Mouse (Mus musculus) heart, embryonic 14.5 days (tissue): ENCODE measurements at regions not wholly inside any gene's neighbourhood (a gene's known extent, or its start where the extent isn't known, plus 50 kb on each side); places are given as distances from the start of the nearest gene placed in this dataset.

ENCODE experiments used
- ATAC-seq: fragments of 200-750 bp; cut with Nextera tagmentation; 2 replicates; pipeline ENCODE4 v1.8.0; 2017; ENCODE audit warnings: low read depth, moderate TSS enrichment; ENCODE audit not compliant: insufficient number of reproducible peaks, insufficient read depth, low FRiP score
- H3K27ac ChIP-seq, 2 experiments: fragments of 200-500 bp in 1 of 2; fragments of 300-500 bp in 1 of 2; sonication (generic) in 1 of 2; replicated peaks in 1 of 2; 2 replicates each; pipeline ENCODE4 v1.5.1; 2012 to 2014; ENCODE audit warnings: low read depth in 2 of 2, low read length in 2 of 2, control low read depth in 1 of 2, mild to moderate bottlenecking in 1 of 2, mixed read lengths in 1 of 2; ENCODE audit not compliant: control insufficient read depth in 1 of 2, insufficient read depth in 1 of 2
- H3K27me3 ChIP-seq: fragments of 300-500 bp; sonication (generic); 2 replicates; pipeline ENCODE4 v1.6.1; 2014; ENCODE audit warnings: mild to moderate bottlenecking, low read length, control low read depth; ENCODE audit not compliant: control insufficient read depth, insufficient read depth
- H3K36me3 ChIP-seq: fragments of 300-500 bp; sonication (generic); 2 replicates; pipeline ENCODE4 v1.6.1; 2014; ENCODE audit warnings: mild to moderate bottlenecking, control low read depth, low read length, mixed read lengths; ENCODE audit not compliant: control insufficient read depth, insufficient read depth
- H3K4me1 ChIP-seq, 2 experiments: fragments of 200-500 bp in 1 of 2; fragments of 300-500 bp in 1 of 2; sonication (generic) in 1 of 2; 2 replicates each; pipeline ENCODE4 v1.6.1; 2012 to 2014; ENCODE audit warnings: low read length in 2 of 2, control low read depth in 1 of 2, mixed read lengths in 1 of 2; ENCODE audit not compliant: control insufficient read depth in 2 of 2, insufficient read depth in 2 of 2
- H3K4me2 ChIP-seq: fragments of 300-500 bp; sonication (generic); 2 replicates; pipeline ENCODE4 v1.6.1; 2014; ENCODE audit warnings: mild to moderate bottlenecking, low read length
- H3K4me3 ChIP-seq, 2 experiments: fragments of 200-500 bp in 1 of 2; fragments of 300-500 bp in 1 of 2; sonication (generic) in 1 of 2; 2 replicates each; pipeline ENCODE4 v1.5.1; 2012 to 2014; ENCODE audit warnings: low read length in 2 of 2, mild to moderate bottlenecking in 2 of 2, control low read depth in 1 of 2, low read depth in 1 of 2, moderate library complexity in 1 of 2; ENCODE audit not compliant: control insufficient read depth in 1 of 2, insufficient read depth in 1 of 2
- H3K9ac ChIP-seq: fragments of 300-500 bp; sonication (generic); 2 replicates; pipeline ENCODE4 v1.6.1; 2014; ENCODE audit warnings: mild to moderate bottlenecking, low read length
- H3K9me3 ChIP-seq: fragments of 300-500 bp; sonication (generic); 2 replicates; pipeline ENCODE4 v1.6.1; 2016; ENCODE audit warnings: low read length, control low read depth; ENCODE audit not compliant: control insufficient read depth
- WGBS: fragments of 180-500 bp; shearing (Covaris S2); extraction: QIAGEN DNeasy Blood & Tissue Kit; methylation state at CpG from one replicate; pipeline ENCODE4 v1.1.7; 2014; 5-methylcytosine and 5-hydroxymethylcytosine counted together

DNA sequence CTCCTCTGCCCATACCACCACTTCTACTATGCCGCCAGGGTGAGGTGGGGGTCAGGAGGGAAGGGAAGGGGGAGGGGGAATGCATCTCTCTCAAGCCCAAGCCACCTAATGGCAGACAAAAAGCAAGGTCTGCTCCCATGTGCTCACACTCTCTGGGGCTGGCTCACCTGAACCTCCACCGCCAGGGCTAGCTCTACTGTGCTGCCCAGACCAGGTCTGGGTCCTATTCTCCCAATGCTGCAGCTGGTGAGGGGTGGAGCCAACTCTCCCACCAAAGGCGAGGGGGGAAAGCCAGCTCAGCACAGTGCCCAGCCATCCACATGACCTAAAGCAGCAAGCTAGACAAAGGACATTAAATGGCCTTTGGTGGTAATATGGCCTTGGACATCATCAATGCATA lies 158.6 kb downstream of the Chic2 start:
- Histone ChIP-seq H3K4me2 (no peak overlapping the region), H3K9me3 (peaks cover 3% of the 10 kb centered on the region; the same call in 1 of the 2 replicates), H3K4me1 (peaks cover under 1 to 2% of the 10 kb centered on the region in 2 experiments; a peak in 2 of 4 replicates), H3K27me3 (no peaks in the 10 kb centered on the region), H3K27ac (no peak overlapping the region), H3K4me3 (no peak overlapping the region), H3K36me3 (no peaks in the 10 kb centered on the region), H3K9ac (no peak overlapping the region)
- ATAC-seq: no peak
- 91% methylated on average over 3 of the region's 3 CpGs for WGBS

DNA sequence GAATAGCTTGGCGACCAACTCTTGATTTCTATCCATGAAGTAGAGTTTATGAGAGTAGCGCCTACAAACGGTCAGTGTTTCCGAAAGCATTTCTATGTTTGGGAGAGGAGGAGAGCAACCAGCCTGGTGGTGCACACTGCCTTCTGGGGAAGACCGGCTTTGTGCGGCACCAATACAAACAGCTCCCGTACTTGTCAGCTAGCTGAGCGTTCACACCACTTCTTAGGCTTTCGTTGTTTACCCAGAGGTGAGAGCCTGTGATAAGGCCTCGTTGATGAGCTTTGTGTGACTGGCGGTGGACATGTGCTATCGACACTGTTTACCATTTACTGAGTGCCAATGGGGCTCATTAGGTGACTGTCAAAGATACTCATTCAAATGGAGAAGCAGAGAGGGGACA lies 162.0 kb downstream of the Chic2 start:
- H3K4me2 ChIP-seq: no peak overlapping the region
- WGBS: 37% methylated on average over 12 of the region's 12 CpGs
- no peak for ATAC-seq
- H3K9ac ChIP-seq: no peak overlapping the region
- H3K27me3 ChIP-seq: no peaks in the 10 kb centered on the region
- peaks cover 3% of the 10 kb centered on the region; the same call in 1 of the 2 replicates for H3K9me3 ChIP-seq
- H3K4me3 ChIP-seq: no peak overlapping the region
- no peak overlapping the region for H3K27ac ChIP-seq
- peaks cover 4 to 6% of the 10 kb centered on the region in 2 experiments; a peak in 2 of 4 replicates for H3K4me1 ChIP-seq
- H3K36me3 ChIP-seq: no peaks in the 10 kb centered on the region

DNA sequence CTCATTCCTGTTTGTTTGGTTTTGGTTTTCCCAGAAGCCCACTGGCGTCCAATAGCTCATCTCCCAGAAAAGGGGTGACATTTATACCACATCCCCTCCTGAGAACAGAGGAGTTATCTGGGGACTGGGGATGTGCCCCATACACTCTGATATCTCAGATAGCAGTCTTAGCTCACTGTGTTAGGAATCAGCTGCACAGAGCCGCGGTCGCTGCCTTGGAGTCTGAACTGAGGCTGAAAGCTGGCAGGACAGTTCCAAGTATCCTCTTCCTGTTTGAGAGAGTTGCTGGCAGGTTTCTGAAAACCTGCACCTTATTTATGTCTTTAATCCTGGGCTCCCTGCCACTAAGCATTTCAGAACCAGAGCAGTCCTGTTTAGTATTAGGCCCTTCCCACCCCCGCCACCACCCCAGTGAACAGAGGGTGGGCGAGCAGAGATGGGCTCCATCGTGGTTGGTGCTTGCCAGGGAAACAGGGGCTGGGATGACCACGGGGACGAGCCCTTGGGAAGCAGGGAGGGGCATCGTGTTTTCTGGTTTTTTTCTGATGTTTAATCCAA lies 163.8 kb downstream of the Chic2 start:
- peaks cover 4 to 6% of the 10 kb centered on the region in 2 experiments; a peak in 2 of 4 replicates for H3K4me1 ChIP-seq
- ATAC-seq: no peak
- no peak overlapping the region for H3K4me3 ChIP-seq
- H3K9ac ChIP-seq: no peak overlapping the region
- H3K27ac ChIP-seq: no peak overlapping the region
- no peaks in the 10 kb centered on the region for H3K27me3 ChIP-seq
- H3K36me3 ChIP-seq: no peaks in the 10 kb centered on the region
- H3K4me2 ChIP-seq: no peak overlapping the region
- WGBS: 48% methylated on average over 10 of the region's 10 CpGs
- H3K9me3 ChIP-seq: peaks cover 3% of the 10 kb centered on the region; the same call in 1 of the 2 replicates

DNA sequence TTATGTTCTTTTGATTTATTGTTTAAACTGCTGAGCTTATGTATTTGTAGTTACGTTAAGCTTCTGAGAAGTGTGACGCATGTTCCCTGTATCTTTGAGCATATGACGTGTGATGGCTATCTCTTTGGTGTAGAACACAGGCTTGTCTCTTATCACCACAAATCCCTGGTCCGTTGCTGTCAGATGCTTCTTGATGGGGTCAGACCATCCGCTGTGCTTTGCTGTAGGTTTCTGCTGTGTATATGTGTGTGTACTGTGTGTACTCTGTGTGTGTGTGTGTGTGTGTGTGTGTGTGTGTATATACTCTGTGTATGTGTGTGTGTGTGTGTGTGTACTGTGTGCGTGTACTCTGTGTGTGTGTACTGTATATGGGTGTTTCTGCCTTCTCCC lies 164.5 kb downstream of the Chic2 start:
- no peak overlapping the region for H3K4me2 ChIP-seq
- no peaks in the 10 kb centered on the region for H3K27me3 ChIP-seq
- H3K36me3 ChIP-seq: no peaks in the 10 kb centered on the region
- no peak overlapping the region for H3K27ac ChIP-seq
- peaks cover 4 to 6% of the 10 kb centered on the region in 2 experiments; a peak in 2 of 4 replicates for H3K4me1 ChIP-seq
- peaks cover 3% of the 10 kb centered on the region; the same call in 1 of the 2 replicates for H3K9me3 ChIP-seq
- 78% methylated on average over 6 of the region's 6 CpGs for WGBS
- H3K4me3 ChIP-seq: no peak overlapping the region
- no peak overlapping the region for H3K9ac ChIP-seq
- ATAC-seq: no peak

DNA sequence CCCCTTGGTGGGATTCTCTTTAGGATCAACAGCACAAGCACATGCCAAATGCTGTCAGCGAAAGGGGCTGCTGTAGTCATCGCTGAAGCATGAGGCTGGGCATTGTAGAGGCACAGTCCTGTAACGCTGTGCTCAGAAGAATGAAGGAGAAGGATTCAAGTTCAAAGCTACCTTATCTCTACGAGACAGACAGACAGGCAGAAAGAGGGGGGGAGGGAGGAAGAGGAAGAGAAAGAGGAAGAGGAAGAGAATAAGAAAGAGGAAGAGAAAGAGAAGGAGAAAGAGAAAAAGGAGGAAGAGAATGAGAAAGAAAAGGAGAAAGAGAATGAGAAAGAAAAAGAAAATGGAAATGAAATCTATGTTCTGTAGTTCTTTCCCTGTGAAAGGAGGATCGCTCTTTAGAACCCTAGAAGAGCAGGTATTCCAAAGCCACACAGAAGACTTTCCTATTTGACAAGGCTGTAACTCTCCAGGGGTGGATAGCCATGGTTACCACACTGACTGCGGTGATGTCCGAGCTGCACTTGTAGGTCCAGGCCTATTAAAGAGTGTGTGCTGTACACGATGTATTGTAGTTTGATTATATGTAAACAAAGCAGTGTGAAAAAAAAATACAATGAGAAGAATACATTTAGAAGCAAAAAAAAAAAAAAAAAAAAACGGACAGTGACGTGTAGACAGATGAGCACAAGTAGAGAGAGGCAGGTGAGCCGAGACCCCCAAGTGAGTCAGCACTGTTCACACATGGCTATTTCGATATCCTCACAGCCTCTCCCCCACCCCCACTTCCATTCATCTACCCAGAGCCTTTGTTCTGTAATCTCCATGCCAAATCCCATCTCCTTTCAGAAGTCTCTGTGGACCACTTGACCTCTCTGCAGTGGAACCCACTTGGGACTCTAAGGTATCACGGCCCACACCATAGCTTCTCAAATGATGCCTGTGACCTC lies 165.2 kb downstream of the Chic2 start:
- Histone ChIP-seq H3K27me3 (no peaks in the 10 kb centered on the region), H3K9me3 (no peaks in the 10 kb centered on the region), H3K36me3 (no peaks in the 10 kb centered on the region), H3K9ac (no peak overlapping the region), H3K4me3 (no peak overlapping the region), H3K27ac (no peak overlapping the region), H3K4me1 (peaks cover 10 to 11% of the 10 kb centered on the region in 2 experiments; a peak in 2 of 4 replicates), H3K4me2 (no peak overlapping the region)
- 72% methylated on average over 12 of the region's 13 CpGs for WGBS
- ATAC-seq: no peak

DNA sequence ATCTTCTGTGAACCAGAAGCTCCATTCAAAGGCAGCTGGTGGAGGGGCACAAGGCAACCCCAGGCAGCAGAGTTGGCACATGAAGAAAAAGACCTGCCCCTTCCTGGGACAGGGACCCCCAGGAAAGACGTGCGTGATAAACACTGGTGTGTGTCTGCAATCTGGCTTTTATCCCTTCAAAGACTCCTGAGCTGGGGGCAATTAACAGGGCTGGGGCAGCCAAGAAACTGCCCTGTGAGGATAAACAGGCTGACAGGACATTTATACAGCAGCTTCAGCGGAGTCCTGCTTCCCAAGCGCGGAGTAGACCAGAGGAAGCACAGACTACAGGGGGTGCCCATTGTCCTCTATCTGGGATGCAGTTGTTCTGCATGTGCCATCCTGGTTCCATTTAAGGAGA lies 167.0 kb downstream of the Chic2 start:
- H3K4me2 ChIP-seq: no peak overlapping the region
- H3K27ac ChIP-seq: no peak overlapping the region
- H3K9me3 ChIP-seq: no peaks in the 10 kb centered on the region
- WGBS: 39% methylated on average over 5 of the region's 5 CpGs
- no peaks in the 10 kb centered on the region for H3K27me3 ChIP-seq
- no peak overlapping the region for H3K4me3 ChIP-seq
- peaks cover 10 to 12% of the 10 kb centered on the region in 2 experiments; a peak in 2 of 4 replicates for H3K4me1 ChIP-seq
- ATAC-seq: no peak
- no peak overlapping the region for H3K9ac ChIP-seq
- no peaks in the 10 kb centered on the region for H3K36me3 ChIP-seq

DNA sequence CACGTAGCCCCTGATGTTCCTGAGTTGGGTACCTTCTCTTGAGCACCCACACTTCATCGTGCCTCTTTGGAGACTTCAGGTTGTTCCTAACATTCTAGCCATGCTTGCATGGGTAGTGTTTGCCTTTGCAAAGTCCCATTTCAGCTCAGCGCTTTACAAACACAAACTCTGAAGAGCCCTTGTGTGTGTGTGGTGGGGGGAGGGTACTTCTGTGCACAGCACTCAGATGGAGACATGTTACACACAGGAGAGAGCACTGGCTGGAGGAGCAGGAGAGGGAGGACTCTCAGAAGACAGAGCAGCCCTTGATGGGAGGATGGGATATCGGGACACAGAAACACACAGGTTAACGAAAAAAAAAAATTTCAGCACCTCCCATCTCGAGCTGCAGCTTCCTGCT lies 167.4 kb downstream of the Chic2 start:
- Histone ChIP-seq H3K4me2 (no peak overlapping the region), H3K36me3 (no peaks in the 10 kb centered on the region), H3K4me3 (no peak overlapping the region), H3K27ac (no peak overlapping the region), H3K27me3 (no peaks in the 10 kb centered on the region), H3K9ac (no peak overlapping the region), H3K9me3 (no peaks in the 10 kb centered on the region), H3K4me1 (peaks cover 9 to 12% of the 10 kb centered on the region in 2 experiments; a peak in 2 of 4 replicates)
- ATAC-seq: no peak
- whole genome bisulfite sequencing: 54% methylated on average over 6 of the region's 6 CpGs
